Mouse (Mus musculus) hindbrain, embryonic 11.5 days (tissue): ENCODE measurements around the gene F8a. TPM values are rescaled to one million over a fixed set of nuclear protein-coding genes. Genes with fewer than 3 reads are reported as not detected.
"Not testable (repeated sequence)": the region's sequence is repeated elsewhere in the genome, so short reads cannot be mapped to it uniquely, and the experiment has no call there.

Experiments used
- ATAC-seq: fragments of 200-750 bp; cut with Nextera tagmentation; 2 replicates; pipeline ENCODE4 v1.8.0; 2017; ENCODE audit warnings: mild to moderate bottlenecking, moderate TSS enrichment, moderate library complexity; ENCODE audit not compliant: low FRiP score
- DNase-seq: peaks from one replicate; pipeline ENCODE4 v3.0.0-alpha.2; 2015; ENCODE audit warnings: low spot score
- H3K27ac ChIP-seq: fragments of 300-500 bp; sonication (generic); 2 replicates; pipeline ENCODE4 v1.5.1; 2014; ENCODE audit warnings: mild to moderate bottlenecking, low read depth, low read length
- H3K27me3 ChIP-seq: fragments of 300-500 bp; sonication (generic); 2 replicates; pipeline ENCODE4 v1.6.1; 2014; ENCODE audit warnings: mild to moderate bottlenecking, low read length, moderate library complexity, mixed read lengths; ENCODE audit not compliant: control insufficient read depth, insufficient read depth
- H3K36me3 ChIP-seq: fragments of 300-500 bp; sonication (generic); 2 replicates; pipeline ENCODE4 v1.6.1; 2014; ENCODE audit warnings: mild to moderate bottlenecking, low read length, moderate library complexity, mixed read lengths; ENCODE audit not compliant: control insufficient read depth, insufficient read depth
- H3K4me1 ChIP-seq: fragments of 300-500 bp; sonication (generic); replicated peaks from 2 replicates; pipeline ENCODE4 v1.6.1; 2014; ENCODE audit warnings: low read length, mixed read lengths; ENCODE audit not compliant: control insufficient read depth, insufficient read depth
- H3K4me2 ChIP-seq: fragments of 300-500 bp; sonication (generic); replicated peaks from 2 replicates; pipeline ENCODE4 v1.6.1; 2014; ENCODE audit warnings: mild to moderate bottlenecking, low read depth, low read length
- H3K4me3 ChIP-seq: fragments of 300-500 bp; sonication (generic); 2 replicates; pipeline ENCODE4 v1.5.1; 2014; ENCODE audit warnings: low read depth, low read length
- H3K9ac ChIP-seq: fragments of 300-500 bp; sonication (generic); 2 replicates; pipeline ENCODE4 v1.6.1; 2014; ENCODE audit warnings: low read depth, low read length
- H3K9me3 ChIP-seq: fragments of 300-500 bp; sonication (generic); 2 replicates; pipeline ENCODE4 v1.6.1; 2016; ENCODE audit warnings: low read length; ENCODE audit not compliant: control insufficient read depth
- WGBS: fragments of 180-500 bp; shearing (Covaris S2); extraction: QIAGEN DNeasy Blood & Tissue Kit; methylation state at CpG from one replicate; pipeline ENCODE4 v1.1.7; 2014; 5-methylcytosine and 5-hydroxymethylcytosine counted together
- polyA plus RNA-seq: library from polyadenylated mRNA; unstranded; fragments of >200 nt; fragmentation: Nextera tagmentation; extraction: Ambion mirVana; gene quantifications from 2 replicates; pipeline ENCODE4 v1.2.1, GENCODE M21; 2014

F8a gene
- 16.4 and 17.6 TPM in 2 replicates for polyA plus RNA-seq

DNA sequence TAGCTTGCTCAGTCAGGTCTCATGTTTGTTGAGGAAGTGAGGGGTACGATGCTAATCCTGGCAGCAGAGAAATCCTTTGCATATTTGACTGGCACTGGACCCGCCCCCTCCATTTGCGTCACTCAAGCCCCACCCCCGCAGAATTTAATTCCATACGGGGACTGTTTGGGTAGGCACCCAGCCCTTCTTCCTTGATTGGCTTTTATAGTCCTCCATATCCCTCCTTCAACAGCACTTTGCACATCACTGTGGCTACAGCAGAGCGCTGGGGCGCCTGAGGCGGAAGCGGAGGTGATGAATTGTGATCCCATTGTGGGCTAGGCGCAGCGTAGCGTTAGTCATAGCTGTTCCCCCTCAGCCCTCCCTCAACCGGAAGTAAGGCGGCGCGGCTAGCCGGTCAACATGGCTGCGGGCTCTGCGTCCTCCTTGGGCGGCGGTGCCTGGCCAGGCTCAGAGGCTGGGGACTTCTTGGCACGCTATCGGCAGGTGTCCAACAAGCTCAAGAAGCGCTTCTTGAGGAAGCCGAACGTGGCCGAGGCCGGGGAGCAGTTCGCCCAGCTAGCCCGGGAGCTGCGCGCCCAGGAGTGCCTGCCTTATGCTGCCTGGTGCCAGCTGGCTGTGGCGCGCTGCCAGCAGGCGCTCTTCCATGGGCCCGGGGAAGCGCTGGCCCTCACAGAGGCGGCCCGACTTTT lies at the start of gene F8a:
F8a (plus strand) TSS at position 378 of the 692 bp plus-strand sequence.
- WGBS, result 13% methylated on average over 39 of the region's 39 CpGs
- Histone ChIP-seq H3K27ac (peak within 1 kb of the TSS; percentile 87), H3K4me2 (peak within 1 kb of the TSS; percentile 75), H3K9ac (peak within 1 kb of the TSS; percentile 77), H3K4me3 (peak within 1 kb of the TSS; percentile 58), H3K9me3 (no peaks in the 10 kb centered on the region), H3K4me1 (no peaks in the 10 kb centered on the region), H3K36me3 (no peaks in the 10 kb centered on the region), H3K27me3 (no peaks in the 10 kb centered on the region; the same call in 1 of the 2 replicates)
- DNase-seq (peak; percentile 80), ATAC-seq (peak; percentile 97)

DNA sequence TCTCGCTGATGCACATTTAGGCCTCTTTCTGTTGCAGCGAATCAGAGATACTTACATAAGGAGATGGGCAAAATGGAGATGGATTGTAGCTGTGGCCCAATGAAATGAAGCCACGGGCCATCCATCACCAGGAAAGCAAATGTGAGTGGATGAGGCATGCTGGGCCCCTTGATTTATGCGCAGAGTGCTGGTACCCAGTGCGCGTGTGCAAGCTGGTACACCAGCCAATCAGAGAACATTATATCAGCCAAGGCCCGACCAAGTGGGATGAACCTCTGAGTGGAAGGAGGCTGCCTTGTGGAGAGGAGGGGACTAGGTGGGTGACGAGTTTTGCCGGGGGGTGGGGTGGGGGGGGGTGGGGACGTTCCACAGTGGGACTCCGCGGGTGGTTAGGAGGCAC lies 36.2 kb upstream of the F8a start, which contains the start of gene Xlr3b:
Xlr3b (plus strand) TSS at position 274 of the 400 bp plus-strand sequence.
- H3K9ac ChIP-seq, H3K4me2 ChIP-seq, H3K36me3 ChIP-seq, ATAC-seq, H3K4me1 ChIP-seq, H3K4me3 ChIP-seq, H3K9me3 ChIP-seq, DNase-seq, H3K27ac ChIP-seq, H3K27me3 ChIP-seq: not testable (repeated sequence)
- WGBS, result 77% methylated on average over 9 of the region's 12 CpGs

DNA sequence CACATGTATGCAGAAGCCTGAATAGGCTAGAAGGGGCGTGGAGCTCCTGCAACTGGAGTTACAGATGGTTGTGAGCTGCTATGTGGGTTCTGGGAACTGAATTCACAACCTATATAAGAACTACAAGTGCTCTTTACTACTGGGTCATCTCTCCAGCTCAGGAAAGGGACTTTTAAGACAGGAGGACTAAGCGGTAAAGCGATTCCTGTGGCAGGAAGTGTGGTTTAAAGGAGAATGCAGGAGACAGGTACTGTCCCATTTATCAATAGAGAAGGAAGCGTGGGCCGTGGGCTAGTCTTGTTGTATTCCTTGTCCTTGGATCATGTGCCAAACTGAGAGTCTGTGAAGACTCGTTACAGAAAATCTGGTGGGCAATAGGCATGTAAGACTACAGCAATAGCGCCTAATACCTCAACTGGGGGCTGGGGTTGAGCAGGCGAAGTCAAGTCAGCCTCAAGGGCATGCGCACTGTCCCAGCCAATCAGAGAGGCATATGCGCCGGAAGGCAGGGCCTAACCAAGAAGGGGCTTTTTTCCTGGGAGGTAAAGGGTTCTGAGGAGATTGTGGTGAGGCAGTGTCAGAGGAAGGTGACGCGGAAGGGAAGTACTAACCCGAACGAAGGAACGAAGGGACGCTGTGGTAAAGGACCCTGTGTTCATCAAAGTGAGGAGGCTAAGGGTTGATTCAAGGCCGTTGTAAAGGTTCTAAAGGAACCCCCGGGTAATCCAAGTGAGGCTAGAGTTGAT lies 14.1 kb upstream of the F8a start, which contains the start of gene Xlr4b:
Xlr4b (plus strand) TSS at position 515 of the 746 bp plus-strand sequence.
- not testable (repeated sequence) for DNase-seq, ATAC-seq, H3K36me3 ChIP-seq, H3K9me3 ChIP-seq, H3K4me1 ChIP-seq, H3K4me2 ChIP-seq, H3K9ac ChIP-seq, H3K27me3 ChIP-seq, H3K4me3 ChIP-seq, H3K27ac ChIP-seq
- WGBS, result 79% methylated on average over 12 of the region's 19 CpGs

DNA sequence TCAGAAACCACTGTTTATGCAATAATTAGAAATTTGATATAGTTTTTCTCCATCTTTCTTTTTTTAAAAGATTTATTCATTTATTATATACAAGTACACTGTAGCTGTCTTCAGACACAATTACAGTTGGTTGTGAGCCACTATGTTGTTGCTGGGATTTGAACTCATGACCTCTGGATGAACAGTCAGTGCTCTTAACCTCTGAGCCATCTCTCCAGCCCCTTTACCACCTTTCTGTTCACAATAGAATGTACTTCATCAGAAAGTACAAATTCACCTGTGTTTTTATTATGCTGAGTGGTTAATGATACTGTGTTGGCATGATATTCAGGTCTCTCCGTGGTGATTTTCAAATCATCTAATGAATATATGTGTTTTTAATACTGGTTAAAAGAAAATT lies 2.7 kb upstream of the F8a start:
- no peak for DNase-seq
- Histone ChIP-seq H3K4me1 (no peaks in the 10 kb centered on the region), H3K9me3 (no peaks in the 10 kb centered on the region), H3K36me3 (no peaks in the 10 kb centered on the region), H3K27ac (no peak overlapping the region), H3K27me3 (no peaks in the 10 kb centered on the region; the same call in 1 of the 2 replicates), H3K9ac (no peak overlapping the region), H3K4me2 (no peak overlapping the region), H3K4me3 (no peak overlapping the region)
- no peak for ATAC-seq
- WGBS, result 59% methylated on average over 1 of the region's 1 CpGs

DNA sequence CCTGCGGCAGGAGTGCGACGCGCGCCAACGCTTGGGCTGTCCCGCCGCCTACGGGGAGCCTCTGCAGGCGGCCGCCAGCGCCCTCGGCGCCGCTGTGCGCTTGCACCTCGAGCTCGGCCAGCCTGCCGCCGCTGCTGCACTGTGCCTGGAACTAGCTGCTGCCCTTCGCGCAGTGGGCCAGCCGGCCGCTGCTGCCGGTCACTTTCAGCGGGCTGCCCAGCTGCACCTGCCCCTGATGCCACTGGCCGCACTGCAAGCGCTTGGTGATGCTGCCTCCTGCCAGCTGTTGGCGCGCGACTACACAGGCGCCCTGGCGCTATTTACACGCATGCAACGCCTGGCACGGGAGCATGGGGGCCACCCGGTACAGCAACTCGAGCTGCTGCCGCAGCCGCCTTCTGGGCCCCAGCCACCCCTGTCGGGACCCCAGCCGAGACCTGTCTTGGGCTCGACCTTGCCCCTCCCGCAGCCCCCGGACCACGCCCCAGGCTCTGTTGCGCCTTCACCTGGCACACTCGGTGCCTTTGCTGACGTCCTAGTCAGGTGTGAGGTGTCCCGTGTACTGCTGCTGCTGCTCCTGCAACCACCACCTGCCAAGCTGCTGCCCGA lies 619 bp downstream of the F8a start:
- DNase-seq, result peak; percentile 36
- H3K4me3 ChIP-seq, result peak overlapping the region; percentile 58
- no peaks in the 10 kb centered on the region for H3K4me1 ChIP-seq
- H3K4me2 ChIP-seq, result peak overlapping the region; percentile 75
- H3K27ac ChIP-seq, result peak overlapping the region; percentile 87
- H3K27me3 ChIP-seq, result no peaks in the 10 kb centered on the region; the same call in 1 of the 2 replicates
- H3K9me3 ChIP-seq, result no peaks in the 10 kb centered on the region
- H3K9ac ChIP-seq, result peak overlapping the region; percentile 77
- H3K36me3 ChIP-seq, result no peaks in the 10 kb centered on the region
- 16% methylated on average over 41 of the region's 51 CpGs for WGBS
- ATAC-seq, result peak; percentile 71

DNA sequence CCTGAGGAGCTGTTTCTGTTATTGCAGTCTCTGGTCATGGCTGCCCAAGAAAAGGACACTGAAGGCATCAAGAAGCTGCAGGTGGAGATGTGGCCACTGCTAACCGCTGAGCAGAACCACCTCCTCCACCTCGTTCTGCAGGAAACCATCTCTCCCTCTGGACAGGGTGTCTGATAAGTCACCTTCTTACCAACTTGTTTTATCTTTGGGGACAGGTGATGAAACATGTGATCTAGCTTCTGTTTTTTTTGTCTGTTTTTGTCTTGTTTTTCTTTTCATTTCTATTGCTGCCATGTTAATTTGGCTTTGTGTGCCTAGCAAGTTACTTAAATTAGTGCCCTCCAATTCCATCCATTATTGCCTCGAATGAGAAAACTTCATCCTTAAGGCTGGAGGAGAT lies 1.2 kb downstream of the F8a start:
- Histone ChIP-seq H3K9ac (peak overlapping the region; percentile 77), H3K36me3 (no peaks in the 10 kb centered on the region), H3K4me3 (peak overlapping the region; percentile 58), H3K27me3 (no peaks in the 10 kb centered on the region; the same call in 1 of the 2 replicates), H3K9me3 (no peaks in the 10 kb centered on the region), H3K4me2 (peak overlapping the region; percentile 75), H3K27ac (no peak overlapping the region), H3K4me1 (no peaks in the 10 kb centered on the region)
- 39% methylated on average over 3 of the region's 3 CpGs for WGBS
- ATAC-seq, result no peak
- DNase-seq, result peak; percentile 4

DNA sequence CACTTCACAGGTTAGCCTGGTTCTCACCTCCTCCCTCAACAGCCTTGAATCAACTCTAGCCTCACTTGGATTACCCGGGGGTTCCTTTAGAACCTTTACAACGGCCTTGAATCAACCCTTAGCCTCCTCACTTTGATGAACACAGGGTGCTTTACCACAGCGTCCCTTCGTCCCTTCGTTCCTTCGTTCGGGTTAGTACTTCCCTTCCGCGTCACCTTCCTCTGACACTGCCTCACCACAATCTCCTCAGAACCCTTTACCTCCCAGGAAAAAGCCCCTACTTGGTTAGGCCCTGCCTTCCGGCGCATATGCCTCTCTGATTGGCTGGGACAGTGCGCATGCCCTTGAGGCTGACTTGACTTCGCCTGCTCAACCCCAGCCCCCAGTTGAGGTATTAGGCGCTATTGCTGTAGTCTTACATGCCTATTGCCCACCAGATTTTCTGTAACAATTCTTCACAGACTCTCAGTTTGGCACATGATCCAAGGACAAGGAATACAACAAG lies 14.8 kb downstream of the F8a start, which contains the start of gene Xlr4c:
Xlr4c (minus strand) TSS at position 310 of the 505 bp plus-strand sequence.
- not testable (repeated sequence) for ATAC-seq, H3K9me3 ChIP-seq, H3K4me1 ChIP-seq, H3K36me3 ChIP-seq, H3K4me2 ChIP-seq, H3K4me3 ChIP-seq, DNase-seq, H3K9ac ChIP-seq, H3K27me3 ChIP-seq, H3K27ac ChIP-seq
- 84% methylated on average over 10 of the region's 14 CpGs for WGBS

DNA sequence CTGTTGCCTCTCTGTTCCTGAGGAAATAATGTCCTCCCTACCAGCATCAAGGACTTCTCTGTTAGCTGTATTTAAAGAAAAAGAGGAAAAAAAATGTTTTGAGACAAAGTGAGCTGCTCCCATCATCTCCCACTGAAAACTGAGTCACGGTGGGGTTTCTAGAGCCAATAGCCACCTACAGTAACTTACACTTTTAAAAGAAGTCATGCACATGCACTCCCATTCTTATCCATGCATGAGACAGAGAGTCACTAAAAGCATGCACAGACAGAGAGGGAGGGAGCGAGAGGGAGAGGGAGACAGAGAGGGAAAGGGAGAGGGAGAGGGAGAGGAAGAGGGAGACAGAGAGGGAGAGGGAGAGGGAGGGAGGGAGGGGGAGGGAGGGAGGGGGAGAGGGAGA lies 34.3 kb downstream of the F8a start:
- H3K9me3 ChIP-seq, H3K4me1 ChIP-seq, H3K27me3 ChIP-seq, H3K9ac ChIP-seq, DNase-seq, ATAC-seq, H3K4me2 ChIP-seq, H3K36me3 ChIP-seq, H3K4me3 ChIP-seq, H3K27ac ChIP-seq: not testable (repeated sequence)
- WGBS, result 96% methylated on average over 1 of the region's 2 CpGs
